Mouse (Mus musculus): ENCODE data around the gene Tmem238l. TPM values are rescaled to one million over a fixed set of nuclear protein-coding genes. Genes with fewer than 3 reads are reported as not detected.

The Tmem238l gene
- not detected in 2 replicates for polyA plus RNA-seq (2021; fragmentation: Nextera tagmentation)
- long read RNA-seq, experiment 1: 0 reads
- long read RNA-seq, experiment 2: 0 reads

DNA sequence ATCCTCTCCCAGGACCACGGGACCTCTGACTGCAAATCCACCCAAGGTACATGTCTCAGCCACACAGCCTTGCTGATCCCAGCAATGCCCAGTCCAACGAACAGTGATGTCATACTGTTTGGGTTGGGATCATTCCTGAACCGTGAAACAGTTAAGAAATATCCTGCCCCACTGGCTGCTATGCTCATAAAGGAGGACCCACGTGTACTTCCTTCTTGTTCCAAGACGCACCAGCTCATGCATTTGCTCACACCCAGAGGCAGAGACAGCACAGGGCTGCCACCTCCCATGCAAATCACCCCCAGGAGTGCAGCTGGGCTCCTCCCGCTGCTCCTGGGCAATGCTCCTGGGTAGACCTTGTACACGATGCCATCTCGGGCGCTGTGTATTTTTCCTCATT lies at the start of gene Tmem238l:
TSS of gene Tmem238l (plus strand) at position 336 of the 400 bp plus-strand sequence.

DNA sequence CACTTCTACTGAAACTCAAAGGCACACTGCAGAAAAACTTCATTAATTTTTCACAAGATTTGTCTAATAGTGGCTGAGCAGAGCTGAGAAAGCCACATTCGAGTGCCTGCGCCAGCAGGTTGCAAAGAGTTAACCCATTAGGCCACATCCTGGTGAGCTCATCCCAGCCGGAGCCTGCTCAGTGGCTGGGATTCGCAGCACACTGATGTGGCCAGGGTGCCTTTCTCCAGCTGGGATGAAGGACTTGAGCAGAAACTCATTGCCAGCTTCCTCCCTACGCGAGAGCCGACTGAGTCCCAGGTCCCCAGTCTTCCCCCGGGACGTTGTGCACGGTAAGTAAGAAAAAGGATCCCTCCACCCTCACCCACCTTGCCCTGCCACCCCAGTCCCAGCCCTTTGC lies 44.6 kb upstream of the Tmem238l start, which contains the start of gene Pirt:
TSS of gene Pirt (plus strand) at position 171 of the 400 bp plus-strand sequence.

Other genes starting within 250 kb of the Tmem238l start
- 0.45 and 0.51 TPM in 2 replicates for gene Pirt, start 44.7 kb upstream of the Tmem238l start, polyA plus RNA-seq (2021; fragmentation: Nextera tagmentation)
- gene Tmem220, start 68.5 kb downstream of the Tmem238l start, polyA plus RNA-seq (2021; fragmentation: Nextera tagmentation): 1.9 and 3.3 TPM in 2 replicates
- gene Adprm, start 96.0 kb downstream of the Tmem238l start, polyA plus RNA-seq (2021; fragmentation: Nextera tagmentation): 24.3 and 25.0 TPM in 2 replicates
- 2.5 and 4.2 TPM in 2 replicates for gene Sco1, start 96.0 kb downstream of the Tmem238l start, polyA plus RNA-seq (2021; fragmentation: Nextera tagmentation)
- 0.45 and 0.60 TPM in 2 replicates for gene Myh3, start 121.7 kb downstream of the Tmem238l start, polyA plus RNA-seq (2021; fragmentation: Nextera tagmentation)
- gene Myh2, start 214.4 kb downstream of the Tmem238l start, polyA plus RNA-seq (2021; fragmentation: Nextera tagmentation): 0.04 and 0.06 TPM in 2 replicates
- 0.08 and 0.09 TPM in 2 replicates for gene Myh1, start 243.4 kb downstream of the Tmem238l start, polyA plus RNA-seq (2021; fragmentation: Nextera tagmentation)